Mouse (Mus musculus) liver (tissue): ENCODE measurements around the gene Slc41a2.

Experiments used
- DNase-seq: peaks from one replicate; pipeline ENCODE4 v3.0.0-alpha.2; 2020; ENCODE audit warnings: mixed read lengths

Slc41a2 gene

GRCm38 (mm10) chr10:83220217-83220616, 117.5 kb downstream of the Slc41a2 start:
- DNase-seq, result no peak

GRCm38 (mm10) chr10:83219729-83220128, 118.0 kb downstream of the Slc41a2 start:
- peak; percentile 47 for DNase-seq

- DNase-seq, result no peak
These were observed 118.9 kb downstream of the Slc41a2 start for GRCm38 (mm10) chr10:83218778-83219177.

DNA sequence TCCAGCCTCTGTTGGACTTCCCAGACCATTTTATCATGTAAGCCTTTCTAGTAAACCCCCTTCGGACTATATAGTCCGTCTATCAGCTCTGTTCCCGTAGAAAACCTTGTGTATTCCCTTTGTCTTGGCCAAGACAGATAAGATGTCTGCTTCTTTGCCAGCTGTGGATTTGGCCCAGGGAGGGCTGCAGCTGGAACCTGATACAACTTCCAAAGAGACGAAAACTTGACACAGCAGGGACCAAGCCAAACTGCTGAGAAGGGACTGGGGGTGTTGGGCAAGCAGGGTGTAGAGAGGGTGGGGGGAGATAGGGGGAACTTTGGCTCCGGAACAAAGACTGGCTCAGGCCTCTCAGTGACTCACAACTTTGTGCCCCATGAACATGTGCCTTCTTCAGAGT, 120.4 kb downstream of the Slc41a2 start:
- DNase-seq, result no peak

GRCm38 (mm10) chr10:83215559-83215958, 122.1 kb downstream of the Slc41a2 start:
- DNase-seq, result no peak

DNA sequence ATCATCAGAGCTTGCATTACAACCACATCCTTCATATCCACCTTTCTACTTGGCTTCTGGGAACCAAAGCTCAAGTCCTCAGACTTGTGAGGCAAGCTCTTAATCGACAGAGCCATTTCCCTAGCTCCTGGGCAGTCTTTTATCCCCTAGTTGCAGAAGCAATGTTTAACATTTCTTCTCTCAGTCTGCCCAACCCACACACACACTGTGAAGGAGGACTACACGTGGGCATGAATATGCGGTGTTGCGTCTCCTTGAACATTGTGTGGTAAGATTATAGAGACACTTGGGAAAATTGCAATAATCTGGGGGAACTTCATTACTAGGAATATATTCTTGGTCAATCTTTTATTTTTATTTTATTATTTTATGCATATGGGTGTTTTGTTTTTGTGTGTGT, 125.1 kb downstream of the Slc41a2 start:
- no peak for DNase-seq

GRCm38 (mm10) chr10:83210968-83211583, 126.6 kb downstream of the Slc41a2 start:
- DNase-seq, result no peak

DNA sequence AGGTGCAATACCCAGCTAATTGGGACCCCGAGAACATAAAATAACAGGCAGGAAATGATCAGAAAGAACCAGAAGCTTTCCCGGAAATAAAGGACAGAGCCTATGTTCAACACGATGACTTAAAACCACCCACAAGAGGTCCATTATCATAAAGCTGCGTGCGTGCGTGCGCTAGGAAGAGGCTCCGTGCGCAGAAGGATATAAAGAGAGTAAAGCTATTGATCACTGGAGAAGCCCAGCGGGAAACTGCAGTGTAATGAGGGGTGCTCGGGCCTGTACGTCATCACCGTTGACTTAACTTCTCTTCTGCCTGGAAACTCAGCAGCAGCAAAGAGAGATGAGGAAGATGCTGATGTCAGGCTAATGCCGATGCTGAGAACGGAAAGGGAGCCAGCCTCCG, 127.6 kb downstream of the Slc41a2 start:
- DNase-seq, result no peak

DNA sequence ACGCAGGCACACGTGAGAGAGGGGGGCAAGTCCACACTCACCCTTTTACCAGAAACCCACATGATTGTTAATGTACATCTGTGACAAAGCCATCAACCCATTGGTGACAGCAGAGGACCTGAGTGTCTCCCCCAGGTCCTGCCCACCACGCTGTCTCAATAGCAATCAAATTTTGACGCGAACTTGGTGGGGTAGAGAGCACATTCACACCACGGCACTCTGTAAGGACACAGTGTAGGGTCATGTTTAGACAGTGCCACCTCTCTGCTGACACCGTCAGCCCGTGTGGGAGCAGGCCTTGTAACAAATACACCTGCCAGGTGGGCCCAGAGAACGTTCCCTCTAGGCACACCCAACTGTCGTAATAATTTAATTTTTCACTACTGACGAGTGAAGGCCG, 128.3 kb downstream of the Slc41a2 start:
- no peak for DNase-seq

- DNase-seq, result no peak
These were observed 129.2 kb downstream of the Slc41a2 start for GRCm38 (mm10) chr10:83208436-83208835.

DNA sequence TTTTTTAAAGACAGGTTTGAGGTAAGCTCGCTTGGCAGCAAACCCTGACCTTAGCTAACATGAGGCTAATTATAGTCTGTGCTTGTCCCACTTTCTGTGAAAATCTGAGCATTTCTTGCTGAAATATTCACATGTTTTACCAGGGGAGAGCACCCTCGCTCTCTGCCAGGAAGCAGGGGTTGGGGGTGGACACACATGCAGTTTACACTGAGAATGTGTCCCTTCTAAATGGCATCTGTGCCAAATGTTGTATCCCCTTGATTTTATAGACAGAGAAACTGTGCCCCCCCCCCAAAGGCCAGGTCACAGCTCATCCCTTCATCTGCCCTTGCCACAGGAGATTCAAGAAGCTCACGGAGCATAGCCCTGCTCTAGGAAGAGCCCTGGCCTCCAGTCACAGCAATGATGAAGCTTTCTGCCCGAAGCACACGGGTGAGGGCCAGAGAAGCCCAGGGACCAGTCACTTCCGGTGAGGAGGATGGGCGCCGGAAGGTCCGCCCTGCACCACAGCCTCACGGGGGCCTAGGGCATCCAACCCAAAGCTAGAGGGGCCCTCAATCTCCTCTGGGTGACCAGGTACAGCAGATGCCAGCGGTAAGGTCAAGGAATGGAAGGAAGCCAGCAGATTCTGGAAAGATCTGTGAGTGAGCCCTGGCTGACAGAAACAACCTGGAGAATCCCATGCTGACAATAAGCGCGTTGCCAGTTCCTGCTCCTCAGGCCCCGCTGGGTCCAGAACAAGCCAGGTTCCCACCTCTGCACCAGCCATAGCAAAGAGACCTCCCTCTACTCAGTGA, 134.6 kb downstream of the Slc41a2 start:
- DNase-seq, result no peak

DNA sequence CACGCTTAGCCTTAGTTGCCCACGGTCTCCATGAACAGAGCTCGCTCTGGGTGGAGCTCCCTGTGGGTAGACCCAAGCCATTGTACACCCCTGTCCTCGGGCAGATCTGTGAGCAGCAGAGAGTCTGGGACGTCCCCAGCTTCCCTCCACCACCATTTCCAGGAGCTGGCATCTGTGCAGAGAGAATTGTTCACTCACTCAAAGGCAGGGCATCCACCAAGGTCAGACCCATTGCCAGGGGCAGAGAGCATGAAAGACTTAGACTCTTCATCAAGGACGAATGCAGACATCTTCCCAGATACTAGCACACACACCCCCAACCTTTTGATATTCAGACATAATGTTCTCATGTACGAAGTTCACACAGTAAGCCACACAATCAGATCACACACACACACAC, 136.2 kb downstream of the Slc41a2 start:
- DNase-seq, result no peak

DNA sequence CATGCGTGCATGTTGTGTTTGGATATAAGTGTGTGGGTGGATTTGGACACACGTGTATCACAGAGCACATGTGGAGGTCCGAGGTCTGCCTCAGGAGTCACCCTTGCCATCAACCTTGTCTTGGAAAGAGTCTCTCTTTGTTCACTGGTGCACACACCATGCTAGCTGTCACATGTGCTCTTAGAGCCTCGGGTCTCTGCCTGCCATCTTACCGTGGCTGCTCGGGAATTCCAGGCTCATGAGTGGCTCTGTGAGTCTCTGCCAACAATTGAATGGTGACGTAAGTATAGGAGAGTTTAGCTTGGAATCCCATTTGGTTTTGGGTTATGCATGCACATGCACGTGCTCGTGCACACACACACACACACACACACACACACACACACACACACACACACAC, 138.4 kb downstream of the Slc41a2 start:
- DNase-seq, result no peak

- no peak for DNase-seq
These were observed 139.0 kb downstream of the Slc41a2 start for GRCm38 (mm10) chr10:83198692-83199091.

DNA sequence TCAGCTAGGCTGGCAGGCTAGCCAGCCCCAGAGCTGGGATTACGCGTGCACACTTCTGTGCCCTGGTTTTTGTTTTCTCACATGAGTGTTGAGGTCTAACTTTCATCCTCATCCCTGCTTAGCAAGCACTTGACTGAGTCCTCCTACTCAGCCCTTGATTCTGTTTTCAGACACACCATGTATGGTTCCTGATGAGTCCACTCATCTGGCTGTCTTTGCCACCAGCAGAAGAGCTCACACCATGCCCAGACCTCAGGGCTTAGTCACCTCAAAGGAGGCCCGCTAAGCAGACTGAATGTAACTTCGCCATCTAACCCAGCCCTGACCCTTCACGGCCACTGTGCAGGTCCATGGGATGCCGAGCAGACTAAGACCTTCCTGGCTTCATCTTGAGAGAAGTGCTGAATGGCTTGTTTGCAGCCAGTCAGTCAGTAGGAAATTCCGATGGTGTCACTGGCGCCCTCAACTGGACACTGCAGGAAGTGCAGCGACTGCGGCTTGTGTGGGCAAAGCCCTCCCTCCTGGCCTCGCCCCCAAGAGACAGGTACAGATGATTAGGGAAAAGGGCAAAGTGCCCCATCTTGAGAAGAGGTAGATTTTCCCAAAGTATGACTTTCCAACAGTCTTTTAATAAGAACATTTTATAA, 139.9 kb downstream of the Slc41a2 start:
- peak; percentile 75 for DNase-seq

GRCm38 (mm10) chr10:83191982-83192381, 145.7 kb downstream of the Slc41a2 start:
- DNase-seq, result no peak

DNA sequence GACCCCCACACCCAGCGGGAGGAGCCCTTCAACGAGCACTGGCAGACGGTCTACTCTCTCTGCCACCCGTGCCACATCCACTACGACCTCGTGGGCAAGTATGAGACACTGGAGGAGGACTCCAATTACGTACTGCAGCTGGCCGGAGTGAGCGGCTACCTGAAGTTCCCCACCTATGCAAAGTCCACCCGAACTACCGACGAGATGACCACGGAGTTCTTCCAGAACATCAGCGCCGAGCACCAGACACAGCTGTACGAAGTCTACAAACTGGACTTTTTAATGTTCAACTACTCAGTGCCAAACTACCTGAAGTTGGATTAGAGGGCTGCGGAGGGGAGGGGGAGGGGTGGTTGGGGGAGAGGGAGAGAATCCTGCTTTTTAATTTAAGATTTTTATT, 146.2 kb downstream of the Slc41a2 start:
- no peak for DNase-seq

- no peak for DNase-seq
These were observed 148.6 kb downstream of the Slc41a2 start for GRCm38 (mm10) chr10:83189071-83189470.

DNA sequence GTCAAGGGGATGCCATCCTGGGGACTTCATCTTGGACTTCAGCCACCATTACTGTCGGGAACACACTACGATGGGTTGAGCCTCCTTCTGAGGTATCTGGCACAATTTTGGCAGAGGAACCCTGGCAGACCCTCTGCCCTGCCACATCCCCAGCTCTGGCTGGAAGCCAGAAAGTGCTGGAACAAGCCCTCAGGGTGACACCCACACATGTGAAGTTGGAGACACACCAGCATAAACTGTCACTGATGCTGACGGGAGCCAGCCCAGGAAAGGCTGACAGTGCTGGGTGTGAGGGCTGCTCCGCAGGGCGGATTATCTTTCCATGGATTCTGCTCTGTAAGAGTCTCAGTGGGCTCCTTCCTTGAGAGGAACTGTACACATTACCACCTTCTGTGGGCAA, 150.7 kb downstream of the Slc41a2 start:
- no peak for DNase-seq

DNA sequence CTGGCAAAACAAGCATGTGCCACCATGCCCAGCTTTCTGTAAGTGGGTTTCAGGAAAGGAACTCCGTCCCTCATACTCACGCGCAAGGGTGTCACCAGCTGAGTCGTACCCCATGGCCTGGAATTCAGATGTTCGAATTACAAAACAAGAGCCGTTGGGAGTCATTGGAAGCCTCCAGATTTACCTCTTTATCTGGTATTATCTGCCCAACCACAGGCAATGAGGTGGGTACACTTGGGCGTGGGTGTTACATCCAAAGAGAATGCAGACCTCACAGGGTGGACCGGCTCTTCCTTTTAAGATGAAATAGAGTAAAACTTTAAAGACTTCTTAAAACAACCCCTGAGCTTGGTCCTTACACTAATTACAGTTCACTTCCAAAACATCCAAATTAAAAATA, 151.5 kb downstream of the Slc41a2 start:
- no peak for DNase-seq

DNA sequence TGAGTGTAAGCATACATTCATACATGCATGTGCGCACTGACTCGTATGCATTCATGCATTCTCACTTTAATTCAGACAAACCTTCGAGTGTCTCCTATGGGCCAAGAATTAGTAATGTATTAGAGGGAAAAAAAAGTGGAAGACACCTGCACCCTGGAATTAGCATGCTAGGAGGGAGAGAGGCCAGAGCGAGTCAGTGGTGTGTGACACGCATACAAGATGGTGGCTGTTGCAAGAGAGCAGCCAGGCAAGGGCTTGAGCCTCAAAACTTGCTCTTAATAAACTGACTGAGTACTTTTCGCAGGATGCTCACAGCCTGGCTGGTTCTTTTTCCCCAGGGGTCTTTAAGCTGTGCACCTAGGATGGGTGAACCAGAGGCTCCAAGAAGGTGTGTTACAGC, 152.6 kb downstream of the Slc41a2 start:
- no peak for DNase-seq

DNA sequence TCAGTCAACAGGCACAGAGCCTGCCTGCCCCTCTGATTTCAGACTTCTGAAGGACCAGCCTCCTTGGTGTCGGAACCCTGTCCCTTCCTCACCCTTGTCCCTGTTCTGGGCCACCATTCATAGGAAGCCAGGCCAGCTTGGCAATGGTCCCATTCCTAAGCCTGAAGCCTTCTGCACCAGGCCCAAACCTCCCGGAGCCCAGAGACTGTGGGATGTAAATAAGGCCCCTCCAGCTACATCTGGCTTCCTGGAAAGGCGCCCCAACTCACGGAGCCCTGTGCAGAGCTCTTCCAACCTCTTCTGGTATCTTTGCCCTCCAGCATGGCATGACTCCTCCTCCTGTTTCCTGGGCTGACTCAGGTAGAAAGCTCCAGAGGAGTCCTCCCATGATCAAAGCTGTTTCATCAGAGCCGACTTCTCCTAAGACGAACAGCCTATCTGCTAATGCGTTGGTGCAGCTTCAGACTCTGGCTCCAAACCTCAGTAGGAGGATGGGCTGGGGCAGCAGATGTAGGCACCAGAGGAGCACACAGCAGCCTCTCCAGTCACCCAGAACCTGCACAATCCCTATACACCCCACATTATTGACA, 153.1 kb downstream of the Slc41a2 start:
- no peak for DNase-seq

GRCm38 (mm10) chr10:83183634-83184479, 153.8 kb downstream of the Slc41a2 start:
- DNase-seq, result peak; percentile 22
